Mouse (Mus musculus) right cerebral cortex, adult 2 months (tissue): ENCODE measurements around the gene Tm2d3.

Experiments used
- DNase-seq, 2 experiments: peaks; one replicate each; pipeline ENCODE4 v3.0.0; 2021 to 2022; ENCODE audit warnings: low spot score in 2 of 2

Tm2d3 gene

GRCm38 (mm10) chr7:65690869-65691268 lies at the start of gene Tm2d3:
TSS of gene Tm2d3 (plus strand) at chr7:65691169.
- no peak for DNase-seq

DNA sequence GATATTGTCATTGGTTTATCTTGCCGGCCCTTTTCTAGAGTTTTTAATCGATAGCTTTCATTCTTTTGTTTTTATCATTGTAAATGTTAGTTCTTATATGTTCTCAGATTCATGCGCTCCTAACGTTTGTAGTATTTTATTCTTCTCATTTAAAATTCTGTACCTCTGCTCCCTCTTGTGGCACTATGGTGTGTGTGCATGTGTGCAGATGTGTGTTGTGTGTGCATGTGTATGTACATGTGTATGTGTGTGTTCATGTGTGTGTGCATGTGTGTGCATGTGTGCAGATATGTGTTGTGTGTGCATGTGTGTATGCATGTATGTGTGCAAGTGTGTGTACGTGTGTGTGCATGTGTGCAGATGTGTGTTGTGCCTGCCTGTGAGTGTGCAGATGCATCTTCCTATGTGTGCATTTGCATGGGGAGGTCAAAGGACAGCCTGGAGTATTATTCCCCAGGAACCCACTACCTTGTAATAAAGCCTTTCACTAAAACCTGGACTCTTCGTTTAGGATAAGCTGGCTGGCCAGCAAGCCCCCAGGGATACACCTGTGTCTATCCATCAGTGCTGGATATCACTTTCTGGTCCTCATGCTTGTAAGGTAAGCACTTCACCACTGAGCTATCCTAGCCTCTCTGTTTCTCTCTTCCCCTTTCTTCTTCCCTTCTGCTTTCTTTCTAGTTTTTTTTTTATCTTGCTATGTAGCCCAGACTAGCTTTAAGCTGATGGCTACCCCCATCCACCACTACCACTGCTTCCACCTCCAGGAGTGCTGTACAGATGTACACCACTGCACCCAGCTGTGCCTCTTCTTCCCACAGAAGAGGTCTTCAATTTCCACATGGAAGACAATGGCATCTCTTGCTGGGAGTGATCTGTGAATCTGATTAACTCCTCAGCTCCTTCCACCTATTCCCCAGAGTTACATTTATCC lies 48.3 kb upstream of the Tm2d3 start:
- DNase-seq: peak in 1 of 2 experiments; percentile 37

DNA sequence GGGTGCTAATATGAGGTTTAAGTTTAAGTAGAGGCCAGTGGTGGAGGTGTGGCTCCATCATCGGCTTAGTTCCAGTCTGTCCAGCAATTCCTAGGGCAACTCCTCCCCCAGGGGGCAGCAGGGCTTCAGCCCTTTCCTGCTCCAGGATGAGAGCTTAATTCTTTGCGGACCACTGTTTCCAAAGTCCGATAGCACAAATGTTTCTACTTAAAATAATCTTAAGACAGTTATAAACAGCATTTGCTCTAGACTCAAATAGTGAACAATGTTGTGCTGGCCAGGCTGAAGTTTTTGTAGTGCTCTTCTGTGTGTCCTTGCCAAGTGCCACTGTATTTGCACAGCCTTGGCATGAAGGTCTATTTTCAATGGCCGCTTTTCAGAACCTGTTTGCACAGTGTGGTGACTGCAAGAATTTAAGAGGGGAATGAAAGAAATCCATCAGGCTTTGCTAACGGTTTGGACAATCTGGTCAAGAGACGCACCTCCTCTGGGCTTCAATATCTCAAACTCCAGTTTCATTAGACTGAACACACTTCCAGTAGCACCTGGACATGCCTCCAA lies 47.0 kb upstream of the Tm2d3 start:
- DNase-seq: no peak

- peak; percentile 94 to 95 for DNase-seq
These were observed 46.2 kb upstream of the Tm2d3 start, which contains the start of gene Tarsl2 for GRCm38 (mm10) chr7:65644643-65645351. TSS of gene Tarsl2 (plus strand) at chr7:65644898.

- DNase-seq: no peak
These were observed 45.0 kb upstream of the Tm2d3 start for GRCm38 (mm10) chr7:65645996-65646395.

DNA sequence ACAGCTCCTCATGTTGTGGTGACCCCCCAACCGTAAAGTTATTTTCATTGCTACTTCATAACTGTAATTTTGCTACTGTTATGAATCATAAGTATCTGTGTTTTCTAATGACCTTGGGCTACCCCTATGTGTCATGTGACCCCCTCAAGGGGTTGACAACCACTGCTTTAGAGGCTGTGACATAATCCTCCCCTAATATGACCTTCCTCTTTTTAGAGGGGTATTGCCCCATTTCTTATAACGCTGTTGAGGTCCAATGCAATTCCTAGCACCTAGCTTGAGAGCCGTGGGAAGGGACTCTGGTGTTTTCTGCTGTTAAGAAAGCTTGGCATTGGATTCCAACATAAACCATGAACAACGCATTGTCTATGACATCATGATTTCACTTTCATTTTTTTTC lies 40.3 kb upstream of the Tm2d3 start:
- DNase-seq: no peak

DNA sequence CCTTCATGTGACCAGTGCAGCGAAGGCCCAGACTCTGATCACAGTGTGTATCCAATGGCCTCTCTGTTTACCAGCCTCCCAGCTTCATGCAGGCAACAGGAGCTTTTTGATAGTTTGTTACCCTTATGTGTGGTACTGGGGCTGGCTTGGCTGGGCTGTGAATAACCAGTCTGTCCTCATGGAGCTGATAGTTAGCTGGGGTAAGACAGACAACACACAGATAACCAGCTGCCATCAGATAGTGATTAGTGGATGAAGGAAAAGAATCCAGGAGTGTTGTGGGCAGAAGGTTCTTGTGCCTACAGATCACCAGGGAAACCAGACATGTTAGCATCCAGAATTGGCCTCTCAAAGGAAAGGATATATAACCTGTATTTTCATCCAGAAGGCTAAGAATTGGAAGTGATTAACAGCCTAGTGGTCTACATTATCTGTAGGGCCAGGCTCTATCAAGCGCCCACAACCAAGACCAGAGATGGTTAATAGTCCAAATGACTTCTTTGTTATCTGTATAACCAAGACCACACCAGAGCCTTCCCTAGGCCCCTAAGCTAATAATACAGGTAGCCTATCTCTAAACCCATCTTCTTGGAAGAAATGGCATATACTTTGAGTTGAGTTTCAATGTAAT lies 33.4 kb upstream of the Tm2d3 start:
- no peak for DNase-seq

DNA sequence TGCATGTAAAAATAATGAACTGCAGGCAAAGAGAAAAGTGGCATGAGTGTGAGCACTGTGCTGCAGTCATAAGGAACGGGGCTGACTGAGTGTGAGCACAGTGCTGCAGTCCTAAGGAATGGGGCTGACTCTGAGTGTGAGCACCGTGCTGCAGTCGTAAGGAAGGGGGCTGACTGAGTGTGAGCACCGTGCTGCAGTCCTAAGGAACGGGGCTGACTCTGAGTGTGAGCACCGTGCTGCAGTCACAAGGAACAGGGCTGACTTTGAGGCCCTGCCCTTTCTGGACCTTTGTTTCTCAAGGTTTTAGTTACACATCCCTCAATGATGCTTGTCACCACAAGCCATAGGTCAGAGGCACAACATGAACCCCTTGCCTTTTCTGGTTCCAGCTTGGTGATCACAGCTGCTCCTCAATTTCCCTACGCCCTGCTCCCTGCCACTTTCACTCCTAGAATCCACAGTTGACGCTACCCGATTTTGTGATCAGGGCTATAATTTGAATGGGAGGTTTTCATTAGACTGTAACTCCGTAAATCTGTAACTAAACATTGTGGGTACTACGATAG lies 27.7 kb upstream of the Tm2d3 start:
- no peak for DNase-seq

DNA sequence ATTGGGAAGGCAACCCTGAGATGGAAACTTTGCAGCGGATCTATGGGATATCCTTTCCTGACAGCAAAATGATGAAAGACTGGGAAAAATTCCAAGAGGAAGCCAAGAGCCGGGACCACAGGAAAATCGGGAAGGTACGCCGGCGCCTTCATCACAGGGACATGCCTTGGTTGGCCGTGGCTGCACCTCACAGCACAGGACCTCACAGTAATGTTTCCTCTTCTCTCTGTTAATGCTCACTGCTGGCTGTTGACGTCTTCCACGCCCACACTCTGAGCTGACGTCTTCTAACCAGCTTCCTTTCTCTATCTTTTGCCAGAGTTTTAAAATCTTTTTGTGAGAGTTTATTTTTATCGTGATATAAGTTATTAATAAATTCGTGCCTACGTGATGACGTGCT lies 27.1 kb upstream of the Tm2d3 start:
- peak; percentile 54 to 55 for DNase-seq

DNA sequence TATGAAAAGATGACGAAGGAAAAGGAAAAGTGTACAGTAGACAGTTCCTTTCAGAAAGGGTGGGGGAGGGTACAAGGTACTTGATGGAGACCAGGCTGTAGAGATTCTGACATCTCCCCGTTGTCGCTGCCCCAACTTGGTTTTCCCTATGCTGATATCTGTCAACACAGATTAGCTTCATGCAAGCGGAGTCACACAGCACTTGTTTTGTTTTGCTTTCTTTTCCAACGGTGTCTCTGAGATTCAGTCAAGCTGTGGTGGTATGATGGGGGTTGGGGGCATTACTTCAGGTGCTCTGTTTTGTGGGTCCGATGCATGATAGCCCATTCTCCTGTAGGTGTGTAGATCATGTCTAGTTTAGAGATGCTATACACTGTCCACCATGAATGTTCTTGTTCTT lies 23.5 kb upstream of the Tm2d3 start:
- no peak for DNase-seq

DNA sequence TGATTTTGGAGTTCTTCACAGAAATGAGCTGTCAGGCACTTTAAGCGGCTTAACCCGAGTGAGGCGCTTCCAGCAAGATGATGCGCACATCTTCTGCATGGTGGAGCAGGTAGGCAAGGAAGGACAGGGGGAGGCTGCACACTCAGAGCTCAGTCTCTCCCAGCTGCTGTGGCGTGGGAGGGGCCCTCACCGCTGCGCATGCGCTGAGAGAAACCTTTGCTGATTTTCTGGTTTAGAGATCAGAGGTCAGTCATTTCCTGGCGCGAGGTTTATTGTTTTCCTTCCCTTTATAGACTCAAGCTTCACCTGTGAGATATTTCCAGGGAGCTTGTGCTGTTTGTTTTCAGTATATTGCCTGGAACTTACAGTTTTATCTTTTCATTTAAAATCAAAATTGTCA lies 12.9 kb upstream of the Tm2d3 start:
- DNase-seq: no peak

DNA sequence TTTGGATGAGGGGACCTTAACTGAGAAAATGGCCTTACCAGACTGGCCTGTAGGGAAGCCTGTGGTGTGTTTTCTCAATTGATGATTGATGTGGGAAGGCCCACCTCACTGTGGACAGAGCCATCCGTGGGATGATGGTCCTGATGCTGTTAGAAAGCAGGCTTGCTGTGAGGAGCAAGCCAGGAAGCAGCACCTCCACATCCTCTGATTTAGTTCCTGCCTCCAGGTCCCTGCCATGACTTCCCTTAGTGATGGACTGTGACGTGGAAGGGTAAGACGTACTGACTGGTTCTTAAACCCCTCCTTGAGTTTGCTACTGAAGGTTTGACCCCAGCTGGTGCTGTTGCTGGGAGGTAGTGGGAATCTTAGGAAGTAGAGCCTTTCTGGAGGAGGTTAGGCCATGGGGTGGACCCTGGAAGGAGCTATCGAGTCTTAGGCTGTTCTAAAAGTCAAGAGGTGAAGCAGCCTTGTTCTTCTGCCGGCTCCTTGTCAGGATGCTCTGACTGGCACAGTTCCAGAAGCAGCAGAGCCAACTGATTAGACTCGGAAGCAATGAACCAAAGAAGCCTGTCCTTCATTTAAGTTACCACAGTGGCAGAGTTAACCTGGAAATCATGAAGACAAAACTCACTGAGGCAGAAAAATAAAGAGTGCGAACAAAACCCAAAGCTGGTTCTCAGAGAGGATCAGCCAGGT lies 11.9 kb upstream of the Tm2d3 start:
- no peak for DNase-seq

GRCm38 (mm10) chr7:65681166-65681565 lies 9.8 kb upstream of the Tm2d3 start:
- DNase-seq: no peak

DNA sequence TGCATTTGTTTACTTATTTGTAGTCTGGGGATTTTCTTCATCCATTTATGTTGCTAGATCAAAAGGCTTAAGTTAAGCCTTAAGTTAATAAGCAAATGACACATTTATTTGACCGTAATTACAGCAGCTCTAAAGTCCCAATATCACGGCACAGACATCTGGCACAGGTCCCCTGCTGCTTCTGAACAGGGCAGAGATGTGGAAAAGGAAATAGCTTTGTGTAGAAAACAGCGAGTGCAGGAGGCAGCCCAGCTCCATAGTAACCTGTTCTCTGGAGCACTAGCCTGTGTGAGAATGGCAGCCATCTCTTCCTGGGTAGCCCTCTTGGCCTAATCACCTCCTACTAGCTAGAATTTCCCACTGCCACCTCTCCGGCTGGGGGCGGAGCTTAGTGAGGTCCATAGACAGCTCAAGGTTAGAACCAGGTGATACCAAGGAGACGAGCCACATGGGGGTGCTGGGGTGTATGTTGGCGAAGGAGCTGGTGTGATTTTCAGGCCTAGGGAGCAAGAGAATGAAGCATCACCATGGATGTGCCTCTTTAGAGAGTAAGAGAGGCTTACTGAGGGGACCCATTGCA lies 6.6 kb upstream of the Tm2d3 start:
- no peak for DNase-seq

DNA sequence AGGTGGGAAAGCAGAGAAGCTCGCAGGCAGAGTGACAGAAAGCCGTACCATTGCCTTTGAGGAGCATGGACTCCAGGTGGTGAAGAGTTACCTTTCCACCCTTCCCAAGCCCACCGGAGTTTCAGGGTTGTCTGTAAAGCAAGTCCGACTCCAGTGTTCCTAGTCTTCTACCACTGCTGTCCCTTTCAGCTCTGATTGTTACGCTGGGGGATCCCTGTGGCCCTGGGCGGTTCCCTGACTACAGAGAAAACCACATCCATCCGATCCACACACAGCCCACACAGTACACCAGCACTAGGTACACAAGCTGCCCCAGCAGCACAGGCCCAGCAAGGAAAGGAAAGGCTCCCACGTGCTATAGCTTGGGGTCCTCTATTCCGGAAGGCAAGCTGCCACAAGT lies 4.3 kb upstream of the Tm2d3 start:
- DNase-seq: no peak

DNA sequence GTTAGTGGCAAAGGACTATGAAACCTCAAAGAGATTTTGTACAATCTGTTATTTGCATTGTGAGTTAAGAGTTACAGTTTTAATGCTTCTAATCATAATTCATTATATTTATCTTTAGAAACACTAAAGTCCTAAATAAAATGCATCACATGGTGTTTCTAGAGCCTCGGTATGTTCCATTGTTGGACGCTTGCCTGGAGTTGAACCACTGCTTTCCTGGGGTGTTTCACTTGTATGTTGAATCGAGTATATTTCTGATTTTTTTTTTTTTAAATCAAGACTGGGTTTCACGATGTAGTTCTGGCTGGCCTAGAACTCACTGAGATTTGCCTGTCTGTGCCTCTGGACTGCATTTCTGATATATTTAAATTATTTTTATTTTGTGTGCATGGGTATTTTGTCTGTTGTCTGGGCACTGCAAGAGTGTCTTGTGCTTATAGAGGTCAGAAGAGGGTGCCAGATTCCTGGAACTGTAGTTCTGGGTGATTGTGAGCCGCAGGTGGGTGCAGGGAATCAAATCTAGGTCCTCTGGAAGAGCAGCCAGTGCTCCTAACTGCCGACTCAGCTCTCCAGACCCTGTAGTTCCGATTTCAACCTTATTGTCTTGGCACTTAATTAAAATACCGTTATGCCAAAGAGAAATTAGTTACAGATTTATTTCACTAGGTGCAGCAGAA lies 1.1 kb downstream of the Tm2d3 start:
- DNase-seq: no peak

DNA sequence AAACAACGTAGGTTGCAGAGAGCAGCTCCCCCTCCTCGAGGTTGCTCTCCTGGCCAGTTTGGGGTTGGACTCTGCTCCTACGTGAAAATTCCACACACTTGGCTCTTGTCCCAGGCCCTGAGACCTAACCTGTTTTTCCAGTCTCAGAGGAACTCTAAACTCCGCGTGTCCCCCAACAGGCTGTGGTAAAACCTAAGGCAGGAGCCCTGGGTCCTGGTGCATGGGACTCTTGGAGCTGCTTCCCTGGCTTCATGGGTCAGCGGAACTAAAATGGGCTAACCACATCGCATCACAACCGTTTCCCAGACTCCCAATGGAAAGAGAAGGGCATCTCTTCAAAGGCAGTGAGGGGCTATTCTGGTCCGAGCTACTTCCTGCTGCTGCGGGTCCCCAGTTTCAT lies 1.9 kb downstream of the Tm2d3 start:
- DNase-seq: peak in 1 of 2 experiments; percentile 17

GRCm38 (mm10) chr7:65693301-65693821 lies 2.4 kb downstream of the Tm2d3 start:
- DNase-seq: peak; percentile 86

DNA sequence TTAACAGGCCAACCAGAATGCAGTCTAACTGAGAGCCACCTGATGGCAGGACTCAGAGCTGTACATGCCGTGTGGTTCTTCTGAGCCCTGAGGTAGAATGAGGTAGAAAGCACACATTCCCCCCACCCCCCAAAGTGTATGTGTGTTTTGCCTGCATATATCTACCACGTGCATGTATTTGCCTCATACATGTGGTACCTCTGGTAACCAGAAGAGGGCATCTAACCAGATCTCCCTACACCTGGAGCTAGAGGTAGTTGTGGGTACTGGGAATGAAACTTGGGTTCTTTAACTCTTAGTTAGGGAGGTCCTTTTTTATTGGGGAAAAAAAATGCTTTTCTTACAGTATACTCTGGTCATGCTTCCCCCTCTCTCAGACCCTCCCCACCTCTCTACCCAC lies 5.5 kb downstream of the Tm2d3 start:
- no peak for DNase-seq

DNA sequence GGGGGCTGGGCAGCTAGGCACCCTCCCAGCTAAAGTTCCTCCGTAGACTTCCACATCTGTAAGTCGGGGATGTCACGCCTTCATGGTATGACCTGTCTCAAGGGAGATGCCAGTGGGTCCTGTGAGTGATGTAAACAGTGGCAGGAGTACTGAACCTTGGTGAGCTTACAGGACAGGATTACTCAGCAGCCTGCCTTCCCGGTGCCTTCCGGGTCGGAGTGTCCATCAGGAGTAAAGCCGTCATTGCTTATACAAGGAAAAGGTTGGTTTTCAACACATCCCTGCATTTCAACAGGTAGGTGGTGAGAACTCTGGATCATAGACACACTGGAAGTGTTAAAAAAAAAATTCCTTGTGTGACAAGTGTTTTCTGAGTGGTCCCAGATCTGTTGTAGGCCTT lies 11.1 kb downstream of the Tm2d3 start:
- no peak for DNase-seq
